Mouse (Mus musculus) testis, adult 2 months (tissue): ENCODE measurements at regions not wholly inside any gene's neighbourhood (a gene's known extent, or its start where the extent isn't known, plus 50 kb on each side); places are given as distances from the start of the nearest gene placed in this dataset.

Experiments used
- CTCF ChIP-seq: fragments of 200-500 bp; IDR thresholded peaks from 2 replicates; pipeline ENCODE4 v1.5.1; 2012; ENCODE audit warnings: low read depth, mild to moderate bottlenecking, inconsistent platforms, low read length, moderate library complexity; ENCODE audit not compliant: control insufficient read depth, insufficient read depth, insufficient replicate concordance
- POLR2A ChIP-seq: fragments of 200-500 bp; IDR thresholded peaks from 2 replicates; pipeline ENCODE4 v1.6.1; 2012; ENCODE audit warnings: low read depth, mild to moderate bottlenecking, inconsistent platforms, low read length, moderate library complexity; ENCODE audit not compliant: control insufficient read depth

- TF ChIP-seq POLR2A, result no peak
- no peak for TF ChIP-seq CTCF
These were observed 302.8 kb upstream of the Zmiz1 start for GRCm38 (mm10) chr14:25156171-25156570.
